Mouse (Mus musculus) ZHBTc4 (cell line): ENCODE results near the gene Sox2.
A peak's percentile ranks its signal among the peaks of the same experiment; 100 is the strongest.

Experiments
- DNase-seq: peaks from one replicate; pipeline ENCODE4 v3.0.0-alpha.2; 2011; ENCODE audit warnings: low read depth, low spot score

The Sox2 gene

GRCm38 (mm10) chr3:34643067-34643466 is 7.1 kb upstream of the Sox2 start:
- DNase-seq, result no peak

- no peak for DNase-seq
These were observed 6.6 kb upstream of the Sox2 start for GRCm38 (mm10) chr3:34643536-34644115.

DNA sequence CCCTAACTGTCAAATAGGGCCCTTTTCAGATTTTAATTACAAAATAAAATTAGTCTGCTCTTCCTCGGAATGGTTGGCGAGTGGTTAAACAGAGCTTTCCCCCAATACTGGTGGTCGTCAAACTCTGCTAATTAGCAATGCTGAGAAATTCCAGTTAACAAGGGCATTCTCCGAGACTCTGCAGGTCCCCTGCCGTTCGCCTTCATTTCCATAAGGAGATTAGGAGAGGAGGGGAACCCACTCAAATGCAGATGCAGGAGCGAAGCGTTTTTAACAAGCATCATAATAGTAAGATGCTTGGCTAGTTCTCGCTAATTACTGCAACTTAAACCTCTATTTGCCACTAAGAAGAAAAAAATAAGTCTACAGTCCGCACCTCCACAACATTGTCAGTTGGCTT is 4.0 kb upstream of the Sox2 start:
- DNase-seq, result no peak

DNA sequence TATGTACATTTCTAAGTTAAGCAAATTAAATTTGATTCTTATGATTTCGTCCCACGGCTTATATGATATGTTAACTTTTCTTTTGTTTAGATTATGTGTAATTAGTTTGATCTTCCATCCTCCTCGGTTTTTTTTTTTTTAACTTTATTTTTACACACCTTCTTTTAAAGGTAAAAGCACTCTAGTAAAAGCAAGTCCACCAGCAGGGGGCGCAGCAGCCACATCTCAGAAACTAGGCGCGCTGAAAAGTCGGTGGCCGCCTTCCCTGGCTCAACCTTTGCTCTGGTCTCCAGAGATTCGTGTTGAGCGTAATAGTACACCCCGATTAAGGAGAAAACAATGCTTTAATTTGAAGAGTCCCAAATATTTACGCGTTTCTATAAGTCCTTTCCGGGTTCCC is 2.5 kb upstream of the Sox2 start:
- peak; percentile 92 for DNase-seq

- DNase-seq, result no peak
These were observed 1.9 kb upstream of the Sox2 start for GRCm38 (mm10) chr3:34648105-34648832.

DNA sequence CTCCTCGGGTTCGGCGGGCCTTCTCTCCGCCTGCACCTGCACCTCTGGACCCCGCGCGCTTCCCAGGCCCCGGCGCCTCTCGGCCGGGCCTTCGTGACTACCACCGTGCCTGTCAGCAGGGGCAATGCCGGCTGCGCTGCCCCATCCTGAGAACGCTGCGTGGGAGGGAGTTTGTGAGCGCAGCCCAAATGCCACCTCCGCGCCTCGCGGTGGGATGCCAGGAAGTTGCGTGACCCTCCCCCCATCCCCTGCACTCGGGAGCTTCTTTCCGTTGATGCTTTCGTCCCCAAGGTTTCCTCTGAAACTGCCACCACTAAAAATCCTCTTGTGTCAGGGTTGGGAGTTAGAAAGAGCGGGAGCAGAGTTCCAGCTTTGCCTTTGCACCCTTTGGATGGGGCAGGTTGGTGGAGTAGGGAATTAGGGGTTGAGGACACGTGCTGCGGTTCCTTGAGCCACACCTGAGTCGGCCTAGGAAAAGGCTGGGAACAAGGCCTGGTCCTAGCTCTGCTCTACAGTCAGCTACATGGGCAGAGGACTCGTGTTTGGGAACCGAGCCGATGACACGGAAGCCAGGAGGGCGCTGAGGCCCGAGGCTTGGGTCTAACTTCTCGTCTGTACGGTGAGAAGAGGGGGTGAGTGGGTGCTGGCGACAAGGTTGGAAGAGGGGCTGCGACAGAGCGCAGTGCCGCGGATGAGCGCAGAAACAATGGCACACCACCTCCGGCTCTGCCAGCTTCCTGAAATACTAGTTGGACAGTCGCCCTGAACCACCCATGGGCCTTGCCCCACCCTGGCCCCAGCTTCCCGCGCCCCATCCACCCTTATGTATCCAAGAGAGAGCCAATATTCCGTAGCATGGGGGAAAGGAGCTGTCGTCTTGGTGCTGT is 1.1 kb upstream of the Sox2 start:
- peak; percentile 77 for DNase-seq

- peak; percentile 76 for DNase-seq
These were observed 586 bp downstream of the Sox2 start for GRCm38 (mm10) chr3:34650621-34651361.

DNA sequence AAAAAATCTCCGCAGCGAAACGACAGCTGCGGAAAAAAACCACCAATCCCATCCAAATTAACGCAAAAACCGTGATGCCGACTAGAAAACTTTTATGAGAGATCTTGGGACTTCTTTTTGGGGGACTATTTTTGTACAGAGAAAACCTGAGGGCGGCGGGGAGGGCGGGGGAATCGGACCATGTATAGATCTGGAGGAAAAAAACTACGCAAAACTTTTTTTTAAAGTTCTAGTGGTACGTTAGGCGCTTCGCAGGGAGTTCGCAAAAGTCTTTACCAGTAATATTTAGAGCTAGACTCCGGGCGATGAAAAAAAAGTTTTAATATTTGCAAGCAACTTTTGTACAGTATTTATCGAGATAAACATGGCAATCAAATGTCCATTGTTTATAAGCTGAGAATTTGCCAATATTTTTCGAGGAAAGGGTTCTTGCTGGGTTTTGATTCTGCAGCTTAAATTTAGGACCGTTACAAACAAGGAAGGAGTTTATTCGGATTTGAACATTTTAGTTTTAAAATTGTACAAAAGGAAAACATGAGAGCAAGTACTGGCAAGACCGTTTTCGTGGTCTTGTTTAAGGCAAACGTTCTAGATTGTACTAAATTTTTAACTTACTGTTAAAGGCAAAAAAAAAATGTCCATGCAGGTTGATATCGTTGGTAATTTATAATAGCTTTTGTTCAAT is 1.4 kb downstream of the Sox2 start:
- DNase-seq, result no peak

DNA sequence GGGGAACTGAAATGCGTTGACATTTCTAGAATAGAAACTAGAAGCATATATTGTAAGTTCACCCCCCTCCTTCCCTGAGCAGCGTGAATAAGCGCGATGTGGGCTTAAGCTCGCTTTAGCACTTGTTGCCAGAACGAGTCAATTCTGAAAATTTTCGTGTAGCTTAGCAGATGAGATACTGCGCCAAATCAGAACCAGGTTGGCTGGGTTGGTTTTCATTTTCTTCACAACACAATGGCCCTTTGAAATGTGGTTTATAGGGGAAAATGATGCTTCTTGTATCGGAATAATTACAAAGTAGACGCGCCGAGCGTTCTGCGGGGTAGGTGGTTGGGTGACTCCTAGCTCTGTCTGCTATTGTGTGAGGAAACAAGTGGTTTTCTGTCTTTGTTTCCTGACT is 2.4 kb downstream of the Sox2 start:
- DNase-seq, result peak; percentile 43

DNA sequence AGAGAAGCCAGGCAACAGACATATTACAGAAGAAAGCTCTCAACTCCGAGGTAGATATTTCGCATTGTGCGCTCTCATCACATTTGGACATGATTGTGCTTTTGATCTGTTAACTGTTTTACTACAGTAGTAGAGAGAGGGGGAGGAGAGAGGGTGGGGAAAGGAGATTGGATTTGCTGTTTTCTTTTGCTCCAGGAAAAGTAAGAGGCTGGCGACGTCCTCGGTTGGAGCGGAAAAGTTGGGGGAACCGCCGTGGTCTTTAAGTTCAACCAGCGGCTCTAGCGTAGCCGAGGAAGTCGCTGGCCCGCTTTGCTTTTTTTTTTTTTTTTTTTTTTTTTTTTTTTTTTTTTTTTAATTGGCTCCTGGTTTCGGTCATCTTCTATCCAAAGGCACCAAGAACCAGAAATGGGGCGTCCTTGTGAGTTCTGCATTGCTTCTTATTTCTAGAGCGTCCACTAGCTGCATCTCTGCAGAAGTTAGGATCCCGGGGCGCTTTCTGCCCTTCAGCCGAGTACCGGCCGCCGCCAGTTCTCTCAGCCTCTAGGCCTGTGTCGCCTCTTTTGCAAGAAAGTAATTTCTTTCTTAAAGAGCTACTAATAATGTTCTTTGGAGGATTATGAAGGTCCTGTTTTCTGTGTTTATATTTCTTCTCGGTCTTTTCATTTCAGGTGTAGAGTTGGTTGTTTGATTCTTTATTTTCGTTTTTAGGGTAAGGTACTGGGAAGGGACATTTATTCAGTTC is 3.2 kb downstream of the Sox2 start:
- DNase-seq, result peak; percentile 85

- DNase-seq, result peak; percentile 93
These were observed 3.8 kb downstream of the Sox2 start for GRCm38 (mm10) chr3:34653977-34654500.

DNA sequence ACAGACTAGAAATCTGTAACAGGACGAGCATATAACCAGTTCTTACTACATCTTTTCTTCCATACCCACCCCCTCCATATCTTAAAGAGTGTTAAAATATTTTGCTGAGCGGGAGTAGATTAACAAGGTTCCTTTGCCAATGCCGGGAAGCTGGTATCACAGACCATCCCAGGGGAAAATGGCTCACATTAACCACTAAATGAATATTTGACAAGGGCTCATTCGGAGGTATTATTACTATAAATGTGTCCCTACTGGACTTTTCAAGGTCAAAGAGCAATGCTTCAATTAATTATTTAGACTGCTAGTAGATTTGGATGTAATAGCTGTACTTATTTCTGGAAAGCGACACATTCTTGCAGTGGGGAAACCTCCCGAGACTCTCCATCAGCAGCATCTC is 4.6 kb downstream of the Sox2 start:
- no peak for DNase-seq

DNA sequence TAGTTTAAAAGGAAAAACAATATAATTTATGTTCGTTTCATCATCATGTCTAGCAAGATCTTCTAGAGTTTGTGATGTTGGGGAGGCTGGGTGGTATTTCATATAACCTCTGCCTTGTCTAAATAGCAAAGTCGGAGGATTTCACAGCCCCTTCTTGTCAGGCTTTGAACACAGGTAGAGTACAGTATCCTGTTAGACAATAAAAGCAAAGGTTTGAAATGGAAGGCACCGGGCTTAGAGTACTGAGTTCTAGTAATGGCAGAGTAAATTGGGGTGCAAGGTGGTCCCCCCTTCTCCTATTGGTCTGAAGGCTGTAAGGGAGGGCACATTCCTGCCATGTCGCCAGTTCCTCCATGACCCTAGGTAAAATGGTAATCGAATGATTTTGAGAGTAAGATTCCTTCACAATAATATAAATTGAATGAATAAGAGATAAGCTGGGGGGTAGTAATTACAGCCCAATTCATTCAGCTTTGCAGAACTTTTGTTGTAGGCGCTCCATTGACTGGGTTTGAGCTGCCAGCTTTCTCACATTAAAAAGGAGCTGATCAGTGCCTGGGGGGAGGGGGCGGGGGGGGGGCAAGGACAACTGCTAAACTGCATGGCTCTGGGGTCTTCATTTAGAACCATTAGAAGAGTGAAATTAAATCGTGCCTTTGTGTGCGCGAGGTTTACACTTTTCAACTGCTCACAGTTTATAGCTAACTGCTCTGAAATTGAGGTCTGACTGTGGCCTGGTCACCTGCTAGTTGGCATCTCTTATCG is 5.3 kb downstream of the Sox2 start:
- DNase-seq, result no peak

DNA sequence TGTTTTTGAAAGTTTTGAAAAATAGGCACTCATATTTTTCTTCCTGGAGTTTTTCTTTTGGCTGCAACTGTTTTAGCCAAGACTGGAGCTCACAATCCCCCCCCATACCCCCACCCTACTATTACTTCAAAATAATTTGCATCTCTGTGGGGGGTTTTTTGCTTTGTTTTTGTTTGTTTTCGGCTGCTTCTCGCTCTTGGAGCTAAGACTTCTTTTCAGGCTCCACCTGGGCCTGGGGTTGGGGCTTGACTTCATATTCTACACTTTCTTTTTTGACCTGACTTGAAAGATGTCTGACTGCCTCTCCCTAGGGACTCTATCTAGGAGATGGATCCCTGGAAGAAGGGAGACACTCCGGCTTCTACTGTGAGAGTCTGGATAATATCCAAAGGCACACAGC is 5.9 kb downstream of the Sox2 start:
- no peak for DNase-seq

- DNase-seq, result no peak
These were observed 6.9 kb downstream of the Sox2 start for GRCm38 (mm10) chr3:34656813-34657700.

GRCm38 (mm10) chr3:34657701-34658090 is 7.5 kb downstream of the Sox2 start:
- DNase-seq, result no peak

DNA sequence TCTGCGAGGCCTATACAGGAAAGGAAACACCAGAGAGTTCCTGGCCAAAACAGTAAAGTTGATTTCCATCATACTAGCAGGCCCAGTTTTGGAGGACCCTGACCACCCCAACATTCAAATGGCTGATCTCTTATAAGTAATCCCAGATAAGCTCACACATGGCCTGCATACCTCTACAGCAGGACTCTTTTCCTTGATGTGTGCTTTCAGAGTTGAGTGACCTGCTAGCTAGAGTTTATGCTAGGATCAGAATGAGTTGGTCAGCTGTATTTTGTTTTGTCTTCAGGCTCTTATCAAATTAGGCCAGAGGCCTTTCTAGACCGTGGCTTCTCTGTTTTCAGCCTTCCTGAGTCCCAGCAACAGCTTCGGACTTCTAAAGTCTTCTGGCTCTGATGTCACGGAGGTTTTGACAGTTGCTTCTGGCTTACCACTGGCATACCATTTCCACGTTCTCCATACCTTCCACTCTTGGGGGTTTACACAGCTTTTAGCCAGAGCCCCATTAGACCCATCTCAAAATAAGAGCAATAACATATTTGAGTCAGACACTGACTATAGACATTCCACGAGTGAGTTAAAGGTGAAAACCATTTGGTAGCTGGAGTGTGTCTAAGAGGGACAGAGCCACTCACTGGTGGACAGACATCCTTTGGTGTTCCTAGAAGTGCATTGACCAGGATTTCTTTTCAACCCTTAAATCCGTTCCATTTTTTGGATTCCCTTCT is 8.2 kb downstream of the Sox2 start:
- no peak for DNase-seq

GRCm38 (mm10) chr3:34658966-34659535 is 8.8 kb downstream of the Sox2 start:
- no peak for DNase-seq
